In the genomic region with DNA sequence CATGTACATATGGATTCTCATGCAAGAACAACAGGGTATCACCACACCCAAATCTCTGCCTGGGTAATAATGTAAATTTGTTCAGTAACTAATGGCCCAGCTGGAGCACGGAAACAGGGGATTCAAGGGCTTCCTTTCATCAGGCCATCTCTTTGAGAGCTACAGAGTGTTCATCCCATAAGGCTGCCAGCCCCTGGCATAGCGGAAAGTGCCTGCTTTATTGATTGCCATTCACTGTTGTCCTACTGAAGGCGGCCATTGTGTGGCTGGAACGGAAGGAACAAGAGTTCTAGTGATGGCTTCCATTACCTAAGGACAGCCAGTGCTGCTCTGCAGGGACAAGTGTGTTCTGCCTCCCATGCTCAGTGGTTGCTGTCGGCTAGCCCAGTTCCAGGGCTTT, we compare ENCODE assay signal across 13 mouse cellular contexts.
DNase-seq lines count a peak whose midpoint lies in the region; ATAC-seq lines count a peak whose summit lies in the region.
"Had no signal": no experiment of that assay in that cellular context is flagged by ENCODE, and none has a peak within 500 bp of the region (broad histone marks: within the 10 kb centered on the region; RNA-seq: fewer than 3 reads in every experiment).

No protein-coding gene starts in this region.

- no peaks in the 10 kb centered on the region for H3K36me3 ChIP-seq in neural tube, embryonic 11.5 days (ENCODE audit: control insufficient read depth, insufficient read depth, low read length)
- H3K36me3 ChIP-seq: heart, embryonic 10.5 days; hindbrain, embryonic 12.5 days; limb, embryonic 15.5 days; midbrain, embryonic 12.5 days had no signal

- H3K9ac ChIP-seq in neural tube, embryonic 11.5 days (ENCODE audit: low read length), result no peak overlapping the region
- H3K9ac ChIP-seq: hindbrain, embryonic 12.5 days; limb, embryonic 15.5 days; midbrain, embryonic 12.5 days had no signal

- H3K9me3 ChIP-seq in neural tube, embryonic 11.5 days (ENCODE audit: control insufficient read depth, low read length), result no peaks in the 10 kb centered on the region
- H3K9me3 ChIP-seq: heart, embryonic 10.5 days; hindbrain, embryonic 12.5 days; limb, embryonic 15.5 days; midbrain, embryonic 12.5 days had no signal

- no peak overlapping the region for H3K4me2 ChIP-seq in neural tube, embryonic 11.5 days (ENCODE audit: low read depth)
- H3K4me2 ChIP-seq: hindbrain, embryonic 12.5 days; limb, embryonic 15.5 days; midbrain, embryonic 12.5 days had no signal

- peak; percentile 23 for DNase-seq in neural tube, embryonic 11.5 days (ENCODE audit: low spot score)
- no peak for DNase-seq in neural tube, embryonic 10.5 days (ENCODE audit: extremely low spot score, low spot score)
- DNase-seq in layer of hippocampus, adult 8-10 months (ENCODE audit: low spot score in 2 of 2), result peak; percentile 75 to 79
- peak; percentile 55 to 69 for DNase-seq in left cerebral cortex, postnatal 25 days (ENCODE audit: low spot score in 2 of 2)
- no peak for DNase-seq in liver
- no peak for DNase-seq in gastrocnemius, postnatal 10 days
- DNase-seq: lung, postnatal 10 days; thymus, postnatal 36 days had no signal

- ATAC-seq in neural tube, embryonic 11.5 days (ENCODE audit: insufficient read depth, low FRiP score, low TSS enrichment), result peak; percentile 27; the same call in 1 of the 2 replicates
- ATAC-seq in granulocyte monocyte progenitor cell, adult 5-6 weeks (replicated peaks; ENCODE audit: poor library complexity, severe bottlenecking), result no peak

- no peak overlapping the region for H3K27ac ChIP-seq in neural tube, embryonic 11.5 days (ENCODE audit: low read depth, low read length)
- H3K27ac ChIP-seq: heart, embryonic 10.5 days; hindbrain, embryonic 12.5 days; limb, embryonic 15.5 days; midbrain, embryonic 12.5 days had no signal

- 70% methylated on average over 5 of the region's 5 CpGs for WGBS in neural tube, embryonic 11.5 days

- H3K4me1 ChIP-seq in neural tube, embryonic 11.5 days (ENCODE audit: control insufficient read depth, insufficient read depth, low read length), result peaks cover 8% of the 10 kb centered on the region; the same call in 1 of the 2 replicates

- no peak overlapping the region for H3K4me3 ChIP-seq in neural tube, embryonic 11.5 days (ENCODE audit: low read depth, low read length)
- H3K4me3 ChIP-seq: heart, embryonic 10.5 days; hindbrain, embryonic 12.5 days; limb, embryonic 15.5 days; midbrain, embryonic 12.5 days had no signal

- no peaks in the 10 kb centered on the region for H3K27me3 ChIP-seq in neural tube, embryonic 11.5 days (ENCODE audit: control insufficient read depth, insufficient read depth, low read length)
- H3K27me3 ChIP-seq: limb, embryonic 15.5 days had no signal

- intact Hi-C loops in left cerebral cortex, postnatal 25 days (cut with DNase I), result no loop called here

Comparison
In these comparisons a context has a peak if more than half of its experiments do, and no peak if none do; other contexts are left out.
1. DNase-seq: peak in neural tube, embryonic 11.5 days (single experiment), layer of hippocampus, adult 8-10 months (2 of 2) and left cerebral cortex, postnatal 25 days (2 of 2); none in neural tube, embryonic 10.5 days (single experiment), liver (single experiment) and gastrocnemius, postnatal 10 days (single experiment).